Mouse (Mus musculus) brain, embryonic 14.5 days (tissue): ENCODE results near the gene Mogs. TPM values are rescaled to one million over a fixed set of nuclear protein-coding genes. Genes with fewer than 3 reads are reported as not detected.

Experiments
- DNase-seq: peaks from one replicate; pipeline ENCODE4 v3.0.0-alpha.2; 2011; ENCODE audit warnings: low read depth
- CTCF ChIP-seq: fragments of 200-500 bp; IDR thresholded peaks from 2 replicates; pipeline ENCODE4 v1.5.1; 2012; ENCODE audit warnings: inconsistent platforms, mild to moderate bottlenecking, moderate library complexity, borderline replicate concordance; ENCODE audit not compliant: insufficient read depth, insufficient read length; ENCODE audit errors: extremely low read depth
- POLR2A ChIP-seq: fragments of 200-500 bp; IDR thresholded peaks from 2 replicates; pipeline ENCODE4 v1.6.1; 2012; ENCODE audit warnings: mild to moderate bottlenecking, inconsistent platforms, borderline replicate concordance; ENCODE audit not compliant: poor library complexity, insufficient read depth, insufficient read length, severe bottlenecking; ENCODE audit errors: extremely low read depth
- polyA plus RNA-seq: library from polyadenylated mRNA; depleted of rRNA; stranded (reverse); fragments of >200 nt; gene quantifications from 2 replicates; pipeline ENCODE4 v1.2.3, GENCODE M21; 2012; rRNA removed

Gene Mogs
- polyA plus RNA-seq, 1 experiment = 45.3 TPM

GRCm38 (mm10) chr6:83165026-83165606, 49.8 kb downstream of the Mogs start:
- TF ChIP-seq CTCF (no peak), POLR2A (no peak)
- no peak for DNase-seq

- TF ChIP-seq CTCF (peak; percentile 80), POLR2A (peak; percentile 72)
- DNase-seq = peak; percentile 98
Observed at GRCm38 (mm10) chr6:83165607-83166242, 50.4 kb downstream of the Mogs start, which contains the start of gene Dctn1. Gene Dctn1, plus strand, starts transcription at chr6:83165920.

- TF ChIP-seq POLR2A (no peak), CTCF (0 out of 2 replicates have a peak, but pooled peaks have one; percentile 7)
- peak; percentile 68 for DNase-seq
Observed at GRCm38 (mm10) chr6:83166243-83166630, 50.9 kb downstream of the Mogs start.

Other genes with a start within 250 kb of the Mogs start
- gene Sema4f, start 175.7 kb upstream of the Mogs start, polyA plus RNA-seq = 21.3 and 23.9 TPM in 2 replicates
- gene M1ap, start 168.6 kb upstream of the Mogs start, polyA plus RNA-seq = 0.05 and 0.15 TPM in 2 replicates
- gene Dok1, start 82.0 kb upstream of the Mogs start, polyA plus RNA-seq = 2.7 and 2.9 TPM in 2 replicates
- gene Loxl3, start 81.3 kb upstream of the Mogs start, polyA plus RNA-seq = 6.7 and 7.3 TPM in 2 replicates
- 222 and 386 TPM in 2 replicates for gene Aup1, start 61.0 kb upstream of the Mogs start, polyA plus RNA-seq
- 63.4 and 99.1 TPM in 2 replicates for gene Htra2, start 60.2 kb upstream of the Mogs start, polyA plus RNA-seq
- gene Dqx1, start 57.7 kb upstream of the Mogs start, polyA plus RNA-seq = 1.0 and 1.8 TPM in 2 replicates
- 0.31 TPM in 1 of 2 replicates, not detected in the other for gene Tlx2, start 45.2 kb upstream of the Mogs start, polyA plus RNA-seq
- 39.8 and 66.1 TPM in 2 replicates for gene Pcgf1, start 37.6 kb upstream of the Mogs start, polyA plus RNA-seq
- 0.29 and 0.78 TPM in 2 replicates for gene Lbx2, start 29.1 kb upstream of the Mogs start, polyA plus RNA-seq
- 10.4 and 12.8 TPM in 2 replicates for gene Ccdc142, start 13.9 kb upstream of the Mogs start, polyA plus RNA-seq
- 10.3 and 11.6 TPM in 2 replicates for gene Gm42688, start 13.9 kb upstream of the Mogs start, polyA plus RNA-seq
- 99.0 and 142 TPM in 2 replicates for gene Mrpl53, start 6.5 kb upstream of the Mogs start, polyA plus RNA-seq
- gene Wbp1, start 6.1 kb downstream of the Mogs start, polyA plus RNA-seq = 298 and 440 TPM in 2 replicates
- 43.4 and 47.9 TPM in 2 replicates for gene Ino80b, start 9.9 kb downstream of the Mogs start, polyA plus RNA-seq
- gene Rtkn, start 20.0 kb downstream of the Mogs start, polyA plus RNA-seq = 28.9 and 30.7 TPM in 2 replicates
- gene Wdr54, start 40.9 kb downstream of the Mogs start, polyA plus RNA-seq = 21.2 and 31.4 TPM in 2 replicates
- gene 1700003E16Rik, start 40.9 kb downstream of the Mogs start, polyA plus RNA-seq = 2.9 and 4.1 TPM in 2 replicates
- 217 and 252 TPM in 2 replicates for gene Dctn1, start 50.4 kb downstream of the Mogs start, polyA plus RNA-seq
- gene Slc4a5, start 104.3 kb downstream of the Mogs start, polyA plus RNA-seq = 2.1 and 7.0 TPM in 2 replicates
- 18.8 and 19.6 TPM in 2 replicates for gene Mthfd2, start 210.4 kb downstream of the Mogs start, polyA plus RNA-seq
- gene Mob1a, start 210.5 kb downstream of the Mogs start, polyA plus RNA-seq = 27.0 and 27.1 TPM in 2 replicates
- 18.9 and 28.5 TPM in 2 replicates for gene Bola3, start 233.7 kb downstream of the Mogs start, polyA plus RNA-seq